Comparison of ENCODE assay signal across 28 mouse cellular contexts in the genomic region with DNA sequence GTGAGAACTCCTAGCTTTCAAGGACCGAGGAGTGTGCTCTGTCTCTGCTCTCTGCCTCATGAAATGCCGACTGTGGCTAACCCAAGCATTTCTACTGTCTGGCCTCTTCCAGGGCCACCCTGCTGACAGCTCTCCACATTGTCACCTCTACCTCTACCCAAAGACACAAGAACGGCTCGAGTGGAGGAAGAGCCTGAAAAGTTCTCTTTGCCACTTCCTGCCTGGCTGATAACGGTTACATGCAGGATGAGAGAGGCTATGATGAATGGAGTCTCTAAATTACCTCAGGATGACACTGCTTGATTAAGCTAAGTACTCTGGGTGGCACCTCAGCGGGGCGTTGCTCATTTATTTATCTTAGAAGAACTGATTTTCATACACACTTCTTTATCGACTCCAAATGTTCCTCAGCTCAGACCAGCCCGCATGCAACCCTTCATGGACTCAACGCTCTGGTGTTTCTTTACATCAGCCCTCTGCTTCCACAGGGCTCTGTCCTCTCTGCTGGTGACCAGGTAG.
DNase-seq lines count a peak whose midpoint lies in the region; ATAC-seq lines count a peak whose summit lies in the region.
"Had no signal": no experiment of that assay in that cellular context is flagged by ENCODE, and none has a peak within 500 bp of the region (broad histone marks: within the 10 kb centered on the region; RNA-seq: fewer than 3 reads in every experiment).

No protein-coding gene starts in this region.

- peak; percentile 47 for ATAC-seq in liver, embryonic 13.5 days (ENCODE audit: low read depth)
- ATAC-seq: forebrain, embryonic 13.5 days; intestine, postnatal 0 days had no signal

- WGBS in liver, embryonic 13.5 days (ENCODE audit: insufficient replicate concordance), result 21% methylated on average over 10 of the region's 10 CpGs

- H3K9me3 ChIP-seq in liver, embryonic 13.5 days (replicated peaks), result no peaks in the 10 kb centered on the region
- H3K9me3 ChIP-seq: forebrain, embryonic 13.5 days; heart, embryonic 12.5 days; hindbrain, embryonic 13.5 days; limb, embryonic 13.5 days; megakaryocyte, embryonic 14.5 days; neural tube, embryonic 15.5 days; stomach, embryonic 15.5 days had no signal

- no peak overlapping the region for H3K27ac ChIP-seq in liver, embryonic 13.5 days
- H3K27ac ChIP-seq: forebrain, embryonic 13.5 days; hindbrain, embryonic 13.5 days; limb, embryonic 13.5 days; neural tube, embryonic 15.5 days; stomach, embryonic 15.5 days had no signal

- no peak overlapping the region for H3K4me3 ChIP-seq in liver, embryonic 13.5 days (replicated peaks)
- H3K4me3 ChIP-seq: forebrain, embryonic 13.5 days; heart, embryonic 12.5 days; hindbrain, embryonic 13.5 days; limb, embryonic 13.5 days; megakaryocyte, embryonic 14.5 days; neural tube, embryonic 15.5 days; stomach, embryonic 15.5 days had no signal

- H3K9ac ChIP-seq in liver, embryonic 13.5 days, result no peak overlapping the region
- H3K9ac ChIP-seq: forebrain, embryonic 13.5 days; heart, embryonic 12.5 days; hindbrain, embryonic 13.5 days; limb, embryonic 13.5 days; neural tube, embryonic 15.5 days; stomach, embryonic 15.5 days had no signal

- H3K4me1 ChIP-seq in liver, embryonic 13.5 days (replicated peaks), result peaks cover 9% of the 10 kb centered on the region
- H3K4me1 ChIP-seq: limb, embryonic 13.5 days had no signal

- no peaks in the 10 kb centered on the region for H3K27me3 ChIP-seq in liver, embryonic 13.5 days
- H3K27me3 ChIP-seq: forebrain, embryonic 13.5 days; limb, embryonic 13.5 days; neural tube, embryonic 15.5 days; stomach, embryonic 15.5 days had no signal

- intact Hi-C loops in left cerebral cortex, postnatal 10 days (cut with DNase I), result no loop called here

- H3K36me3 ChIP-seq in liver, embryonic 13.5 days, result no peaks in the 10 kb centered on the region
- H3K36me3 ChIP-seq: heart, embryonic 12.5 days; hindbrain, embryonic 13.5 days; limb, embryonic 13.5 days; neural tube, embryonic 15.5 days; stomach, embryonic 15.5 days had no signal

- no peak overlapping the region for H3K4me2 ChIP-seq in liver, embryonic 13.5 days
- H3K4me2 ChIP-seq: forebrain, embryonic 13.5 days; heart, embryonic 12.5 days; hindbrain, embryonic 13.5 days; limb, embryonic 13.5 days; neural tube, embryonic 15.5 days; stomach, embryonic 15.5 days had no signal

- no peak for DNase-seq in liver, embryonic 13.5 days
- no peak for DNase-seq in liver
- peak; percentile 18 for DNase-seq in induced T-regulatory cell, adult 2 months (ENCODE audit: low read depth)
- peak; percentile 33 for DNase-seq in naive thymus-derived CD4-positive, alpha-beta T cell, adult 2 months (ENCODE audit: low read depth)
- DNase-seq in thymus, postnatal 25 days, result peak; percentile 45
- no peak for DNase-seq in kidney, postnatal 36 days
- DNase-seq in left cerebral cortex, adult 18-20 months (ENCODE audit: low spot score in 2 of 2), result no peak
- no peak for DNase-seq in left cerebral cortex, postnatal 10 days (ENCODE audit: extremely low spot score in 1 of 2, low spot score in 2 of 2)
- DNase-seq: adrenal gland, postnatal 25 days; cerebellum, adult 2 months; cerebellum, postnatal 25 days; gastrocnemius, postnatal 10 days; heart, adult 18-20 months; heart, postnatal 4 days; kidney, adult 9 months; kidney, postnatal 10 days; layer of hippocampus, adult 9-11 months; lung, adult 2 months; midbrain, embryonic 14.5 days; right cerebral cortex, postnatal 25 days had no signal

Comparison
In these comparisons a context has a peak if more than half of its experiments do, and no peak if none do; other contexts are left out.
1. DNase-seq: peak in induced T-regulatory cell, adult 2 months (single experiment), naive thymus-derived CD4-positive, alpha-beta T cell, adult 2 months (single experiment) and thymus, postnatal 25 days (single experiment); none in liver, embryonic 13.5 days (single experiment), liver (single experiment), kidney, postnatal 36 days (0 of 2), left cerebral cortex, adult 18-20 months (0 of 2) and left cerebral cortex, postnatal 10 days (0 of 2).